Mouse (Mus musculus): ENCODE measurements around the gene Cylc1.

Gene Cylc1

GRCm38 (mm10) chrX:111110118-111110517, at the start of gene Cylc1:
TSS of gene Cylc1 (plus strand) at chrX:111110418.
- DNase-seq, result no peak

GRCm38 (mm10) chrX:111078680-111079079, 31.5 kb upstream of the Cylc1 start:
- no peak for DNase-seq

GRCm38 (mm10) chrX:111168040-111168439, 57.8 kb downstream of the Cylc1 start, which contains the start of gene Gm10112:
TSS of gene Gm10112 (plus strand) at chrX:111168340.
- no peak for DNase-seq
